Mouse (Mus musculus) activated CD4-positive, CD25-positive, alpha-beta regulatory T cell, adult 9 weeks (primary cell): ENCODE measurements around the gene Rtl8c. TPM values are rescaled to one million over a fixed set of nuclear protein-coding genes. Genes with fewer than 3 reads are reported as not detected.

ENCODE experiments used
- polyA plus RNA-seq: library from polyadenylated mRNA; unstranded; fragments of 100-300 nt; shearing (Covaris generic); gene quantifications from one replicate; pipeline ENCODE4 v1.2.1, GENCODE M21; 2017

Rtl8c gene
- 30.1 TPM for polyA plus RNA-seq

DNA sequence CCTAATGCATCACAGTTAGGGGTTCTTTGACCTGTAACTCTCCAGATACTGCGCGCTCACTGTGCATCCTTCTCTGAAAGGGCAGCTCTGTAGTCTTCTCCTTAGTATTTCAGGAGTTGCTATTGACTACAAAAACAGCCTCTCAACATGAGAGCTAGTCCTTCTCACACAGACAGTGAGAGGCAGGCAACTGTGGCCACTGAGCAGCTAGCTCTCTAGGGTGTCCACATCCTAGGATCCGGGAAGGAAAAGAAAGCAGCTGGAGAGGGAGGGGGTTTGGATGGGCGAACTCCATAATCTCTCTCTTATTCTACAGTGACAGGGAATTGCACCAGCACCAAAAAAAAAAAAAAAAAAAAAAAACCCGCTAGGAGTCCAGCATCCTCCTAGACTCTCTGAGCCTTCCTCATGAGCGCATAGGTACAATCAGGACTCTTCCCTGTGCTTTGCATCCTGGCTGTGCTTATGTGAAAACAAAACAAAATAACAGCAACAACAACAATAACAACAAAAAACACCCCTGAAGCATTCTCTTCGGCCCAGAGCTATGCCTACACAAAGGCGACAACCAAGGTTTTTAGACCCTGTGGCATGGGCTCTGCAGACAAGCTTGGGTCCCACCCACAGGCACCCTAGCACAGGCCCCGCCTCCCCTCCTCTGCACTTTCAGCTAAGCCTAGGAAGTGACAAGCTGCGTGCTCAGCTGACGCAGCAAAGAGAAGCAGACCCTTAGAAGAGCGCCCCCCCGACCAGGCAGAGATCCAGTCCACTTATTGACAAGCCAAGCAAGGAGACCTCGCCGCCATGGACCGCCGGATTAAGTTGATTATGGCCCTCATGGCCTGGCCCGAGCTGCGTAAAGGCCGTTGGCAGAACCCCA lies at the start of gene Rtl8c:
Rtl8c (plus strand) TSS at position 791 of the 880 bp plus-strand sequence.

DNA sequence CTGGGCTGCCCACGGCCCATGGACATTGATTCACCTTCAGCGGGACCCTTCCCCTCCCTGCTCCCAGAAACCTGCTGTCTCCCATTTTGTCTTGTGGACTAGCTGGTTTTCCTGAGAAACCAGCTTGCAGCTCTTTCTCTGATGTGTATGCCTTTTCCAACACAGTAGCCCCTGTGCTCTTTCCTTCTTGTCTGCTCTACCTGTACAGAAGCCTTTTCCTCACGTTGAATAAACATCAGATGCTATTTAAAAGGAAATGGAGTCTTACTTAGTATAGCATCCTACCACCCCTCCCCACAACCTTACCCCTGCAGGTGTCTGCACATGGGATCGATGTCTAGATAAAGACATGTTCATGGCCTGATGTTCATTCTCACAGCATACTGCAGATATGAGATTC lies 1.0 kb downstream of the Rtl8c start, which contains the start of gene Gm14597:
Gm14597 (minus strand) TSS at position 101 of the 400 bp plus-strand sequence.

DNA sequence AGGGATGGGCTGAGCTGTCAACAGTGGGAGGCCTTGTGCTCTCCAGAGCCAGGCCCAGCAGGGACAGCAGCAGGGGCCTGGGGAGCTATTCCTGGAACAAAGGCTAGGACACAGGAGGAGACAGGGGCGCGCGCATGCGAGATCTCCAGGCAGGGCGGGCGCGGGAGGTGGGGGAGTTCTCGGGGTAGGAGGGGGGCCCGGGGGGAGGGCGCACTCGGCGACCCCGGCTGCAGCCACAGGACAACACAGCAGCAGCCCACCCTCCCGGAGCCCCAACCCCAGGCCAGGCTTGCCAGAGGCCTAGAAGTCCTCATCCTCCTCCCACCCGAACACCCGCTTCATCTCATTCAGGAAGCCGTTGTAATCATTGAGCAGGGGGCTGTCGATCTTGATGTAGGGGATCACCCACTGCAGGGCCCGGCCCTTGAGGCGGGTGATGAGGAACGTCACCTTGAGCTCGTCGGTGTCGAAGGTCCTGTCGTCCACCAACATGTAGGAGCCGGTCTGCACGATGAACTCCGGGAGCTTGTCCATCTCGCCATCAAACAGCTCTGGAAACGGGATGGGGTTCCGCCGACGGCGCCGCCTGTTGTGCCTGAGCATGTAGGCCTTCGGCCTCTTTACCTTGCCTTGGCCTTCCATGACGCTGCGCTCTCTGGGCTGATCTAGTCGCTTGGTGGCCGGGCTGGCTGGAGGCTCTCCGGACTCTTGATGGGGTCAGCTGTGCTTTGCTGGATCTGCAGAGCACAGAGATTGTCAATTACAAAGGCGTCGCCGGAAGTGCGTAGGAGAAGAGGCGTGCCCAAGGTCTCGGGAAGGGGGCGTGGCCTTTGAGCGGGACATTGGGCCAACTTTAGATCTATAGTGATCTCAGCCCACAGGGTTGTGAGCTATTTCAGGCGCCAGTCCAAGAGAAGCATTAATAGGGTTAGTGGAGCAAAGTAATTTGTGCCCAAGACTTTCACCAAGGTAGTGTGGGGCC lies 35.4 kb downstream of the Rtl8c start, which contains the start of gene Rtl8a:
Rtl8a (minus strand) TSS at position 703 of the 982 bp plus-strand sequence.

Other genes with a start within 250 kb of the Rtl8c start
- gene Mospd1, start 237.5 kb upstream of the Rtl8c start, polyA plus RNA-seq = 17.3 TPM
- gene Etd, start 173.1 kb upstream of the Rtl8c start, polyA plus RNA-seq = not detected
- gene Gm14597, start 947 bp downstream of the Rtl8c start, polyA plus RNA-seq = not detected
- gene Rtl8a, start 35.6 kb downstream of the Rtl8c start, polyA plus RNA-seq = 33.3 TPM
- 29.8 TPM for gene Rtl8b, start 62.4 kb downstream of the Rtl8c start, polyA plus RNA-seq
- not detected for gene 4930502E18Rik, start 116.8 kb downstream of the Rtl8c start, polyA plus RNA-seq
- not detected for gene 1700013H16Rik, start 149.8 kb downstream of the Rtl8c start, polyA plus RNA-seq
- gene Zfp36l3, start 168.4 kb downstream of the Rtl8c start, polyA plus RNA-seq = not detected
- gene Xlr, start 189.7 kb downstream of the Rtl8c start, polyA plus RNA-seq = 2.9 TPM